Mouse (Mus musculus): ENCODE data around the gene Abcb10. TPM values are rescaled to one million over a fixed set of nuclear protein-coding genes. Genes with fewer than 3 reads are reported as not detected.

Abcb10 gene
- polyA plus RNA-seq, 1 experiment, result 78.8 TPM

- 82% methylated on average over 8 of the region's 8 CpGs for WGBS
- Histone ChIP-seq H3K4me1 (ENCODE audit: control insufficient read depth, insufficient read depth, low read length) (no peaks in the 10 kb centered on the region), H3K4me3 (replicated peaks; ENCODE audit: control insufficient read depth, low read depth, low read length) (no peak overlapping the region), H3K27ac (ENCODE audit: control insufficient read depth, insufficient read depth, low read depth, low read length, poor library complexity) (no peak overlapping the region)
- no peak for TF ChIP-seq CTCF (IDR thresholded peaks at IDR 0.05; ENCODE audit: control insufficient read depth, insufficient read depth, low read length)
- no peak for TF ChIP-seq POLR2A (IDR thresholded peaks at IDR 0.05; ENCODE audit: borderline replicate concordance, control insufficient read depth, low read depth, low read length)
Measured at GRCm38 (mm10) chr8:123953686-123954085, 29.2 kb downstream of the Abcb10 start.

GRCm38 (mm10) chr8:123950077-123950802 lies 32.7 kb downstream of the Abcb10 start:
- TF ChIP-seq CTCF (IDR thresholded peaks at IDR 0.05; ENCODE audit: control insufficient read depth, insufficient read depth, low read length) (peak; percentile 60), POLR2A (IDR thresholded peaks at IDR 0.05; ENCODE audit: borderline replicate concordance, control insufficient read depth, low read depth, low read length) (no peak)
- H3K27ac ChIP-seq (ENCODE audit: control insufficient read depth, insufficient read depth, low read depth, low read length, poor library complexity), result peak overlapping the region; percentile 76; the same call in 1 of the 2 replicates
- WGBS, result 37% methylated on average over 10 of the region's 10 CpGs
- peaks cover 1% of the 10 kb centered on the region; the same call in 1 of the 2 replicates for H3K4me1 ChIP-seq (ENCODE audit: control insufficient read depth, insufficient read depth, low read length)
- H3K4me3 ChIP-seq (replicated peaks; ENCODE audit: control insufficient read depth, low read depth, low read length), result peak overlapping the region; percentile 89

GRCm38 (mm10) chr8:123949686-123949986 lies 33.3 kb downstream of the Abcb10 start:
- 1% methylated on average over 10 of the region's 10 CpGs for WGBS
- no peak for TF ChIP-seq CTCF (IDR thresholded peaks at IDR 0.05; ENCODE audit: control insufficient read depth, insufficient read depth, low read length)
- no peak for TF ChIP-seq POLR2A (IDR thresholded peaks at IDR 0.05; ENCODE audit: borderline replicate concordance, control insufficient read depth, low read depth, low read length)
- peak overlapping the region; percentile 76 for H3K27ac ChIP-seq (ENCODE audit: control insufficient read depth, insufficient read depth, low read depth, low read length, poor library complexity)
- peaks cover 1% of the 10 kb centered on the region; the same call in 1 of the 2 replicates for H3K4me1 ChIP-seq (ENCODE audit: control insufficient read depth, insufficient read depth, low read length)
- peak overlapping the region; percentile 89 for H3K4me3 ChIP-seq (replicated peaks; ENCODE audit: control insufficient read depth, low read depth, low read length)

- Histone ChIP-seq H3K4me1 (ENCODE audit: control insufficient read depth, insufficient read depth, low read length) (peaks cover 1% of the 10 kb centered on the region; the same call in 1 of the 2 replicates), H3K27ac (ENCODE audit: control insufficient read depth, insufficient read depth, low read depth, low read length, poor library complexity) (peak within 1 kb of the TSS; percentile 76), H3K4me3 (replicated peaks; ENCODE audit: control insufficient read depth, low read depth, low read length) (peak within 1 kb of the TSS; percentile 89)
- TF ChIP-seq POLR2A (IDR thresholded peaks at IDR 0.05; ENCODE audit: borderline replicate concordance, control insufficient read depth, low read depth, low read length), result peak; percentile 33; the same call in 1 of the 2 replicates
- TF ChIP-seq CTCF (IDR thresholded peaks at IDR 0.05; ENCODE audit: control insufficient read depth, insufficient read depth, low read length), result no peak
- under 1% methylated on average over 77 of the region's 77 CpGs for WGBS
Measured at GRCm38 (mm10) chr8:123948942-123949685, 33.8 kb downstream of the Abcb10 start, which contains the start of gene Nup133. Nup133 (minus strand) TSS chr8:123949265.

GRCm38 (mm10) chr8:123929026-123929425 lies 53.9 kb downstream of the Abcb10 start:
- Histone ChIP-seq H3K27ac (ENCODE audit: control insufficient read depth, insufficient read depth, low read depth, low read length, poor library complexity) (no peak overlapping the region), H3K4me1 (ENCODE audit: control insufficient read depth, insufficient read depth, low read length) (no peaks in the 10 kb centered on the region), H3K4me3 (replicated peaks; ENCODE audit: control insufficient read depth, low read depth, low read length) (no peak overlapping the region)
- WGBS, result 91% methylated on average over 7 of the region's 7 CpGs
- TF ChIP-seq CTCF (IDR thresholded peaks at IDR 0.05; ENCODE audit: control insufficient read depth, insufficient read depth, low read length) (no peak), POLR2A (IDR thresholded peaks at IDR 0.05; ENCODE audit: borderline replicate concordance, control insufficient read depth, low read depth, low read length) (no peak)

GRCm38 (mm10) chr8:123925671-123926070 lies 57.3 kb downstream of the Abcb10 start:
- 88% methylated on average over 3 of the region's 3 CpGs for WGBS
- no peak overlapping the region for H3K4me3 ChIP-seq (replicated peaks; ENCODE audit: control insufficient read depth, low read depth, low read length)
- TF ChIP-seq POLR2A (IDR thresholded peaks at IDR 0.05; ENCODE audit: borderline replicate concordance, control insufficient read depth, low read depth, low read length) (no peak), CTCF (IDR thresholded peaks at IDR 0.05; ENCODE audit: control insufficient read depth, insufficient read depth, low read length) (no peak)
- H3K4me1 ChIP-seq (ENCODE audit: control insufficient read depth, insufficient read depth, low read length), result no peaks in the 10 kb centered on the region
- H3K27ac ChIP-seq (ENCODE audit: control insufficient read depth, insufficient read depth, low read depth, low read length, poor library complexity), result no peak overlapping the region

- Histone ChIP-seq H3K4me1 (ENCODE audit: control insufficient read depth, insufficient read depth, low read length) (no peaks in the 10 kb centered on the region), H3K4me3 (replicated peaks; ENCODE audit: control insufficient read depth, low read depth, low read length) (no peak overlapping the region), H3K27ac (ENCODE audit: control insufficient read depth, insufficient read depth, low read depth, low read length, poor library complexity) (no peak overlapping the region)
- TF ChIP-seq CTCF (IDR thresholded peaks at IDR 0.05; ENCODE audit: control insufficient read depth, insufficient read depth, low read length), result peak; percentile 96
- TF ChIP-seq POLR2A (IDR thresholded peaks at IDR 0.05; ENCODE audit: borderline replicate concordance, control insufficient read depth, low read depth, low read length), result no peak
- 14% methylated on average over 2 of the region's 2 CpGs for WGBS
Measured at GRCm38 (mm10) chr8:123924719-123925118, 58.2 kb downstream of the Abcb10 start.

- TF ChIP-seq CTCF (IDR thresholded peaks at IDR 0.05; ENCODE audit: control insufficient read depth, insufficient read depth, low read length), result no peak
- TF ChIP-seq POLR2A (IDR thresholded peaks at IDR 0.05; ENCODE audit: borderline replicate concordance, control insufficient read depth, low read depth, low read length), result no peak
Measured at GRCm38 (mm10) chr8:123914635-123915034, 68.3 kb downstream of the Abcb10 start.

More at GRCm38 (mm10) chr8:123914635-123915034, 68.3 kb downstream of the Abcb10 start:
- Histone ChIP-seq H3K27ac (ENCODE audit: control insufficient read depth, insufficient read depth, low read depth, low read length, poor library complexity) (no peak overlapping the region), H3K4me1 (ENCODE audit: control insufficient read depth, insufficient read depth, low read length) (no peaks in the 10 kb centered on the region), H3K4me3 (replicated peaks; ENCODE audit: control insufficient read depth, low read depth, low read length) (no peak overlapping the region)
- WGBS, result 85% methylated on average over 3 of the region's 3 CpGs

All from bone marrow, adult 2 months (tissue).